Mouse (Mus musculus): ENCODE data around the gene Zfp706. TPM values are rescaled to one million over a fixed set of nuclear protein-coding genes. Genes with fewer than 3 reads are reported as not detected.

The Zfp706 gene
- polyA plus RNA-seq, 1 experiment from 2014 or later = 93.5 TPM

- Histone ChIP-seq H3K4me3 (ENCODE audit: inconsistent target) (no peak overlapping the region), H3K27ac (no peak overlapping the region), H3K36me3 (ENCODE audit: inconsistent target) (no peaks in the 10 kb centered on the region), H3K79me2 (ENCODE audit: inconsistent target) (no peaks in the 10 kb centered on the region)
- 65% methylated on average over 5 of the region's 5 CpGs for WGBS (ENCODE audit: missing documents)
Observed at GRCm38 (mm10) chr15:36979159-36979487, 28.4 kb downstream of the Zfp706 start.

- Histone ChIP-seq H3K27ac (no peak overlapping the region), H3K36me3 (ENCODE audit: inconsistent target) (no peaks in the 10 kb centered on the region), H3K79me2 (ENCODE audit: inconsistent target) (no peaks in the 10 kb centered on the region), H3K4me3 (ENCODE audit: inconsistent target) (no peak overlapping the region)
- WGBS (ENCODE audit: missing documents) = 94% methylated on average over 8 of the region's 8 CpGs
Observed at GRCm38 (mm10) chr15:36977823-36978222, 29.8 kb downstream of the Zfp706 start.

- no peaks in the 10 kb centered on the region for H3K36me3 ChIP-seq (ENCODE audit: inconsistent target)
- H3K27ac ChIP-seq = no peak overlapping the region
- no peak overlapping the region for H3K4me3 ChIP-seq (ENCODE audit: inconsistent target)
- WGBS (ENCODE audit: missing documents) = 85% methylated on average over 5 of the region's 5 CpGs
- H3K79me2 ChIP-seq (ENCODE audit: inconsistent target) = no peaks in the 10 kb centered on the region
Observed at GRCm38 (mm10) chr15:36975690-36976089, 31.9 kb downstream of the Zfp706 start.

- H3K36me3 ChIP-seq (ENCODE audit: inconsistent target) = no peaks in the 10 kb centered on the region
- WGBS (ENCODE audit: missing documents) = 91% methylated on average over 2 of the region's 2 CpGs
- no peak overlapping the region for H3K27ac ChIP-seq
- H3K79me2 ChIP-seq (ENCODE audit: inconsistent target) = no peaks in the 10 kb centered on the region
- no peak overlapping the region for H3K4me3 ChIP-seq (ENCODE audit: inconsistent target)
Observed at GRCm38 (mm10) chr15:36975256-36975620, 32.3 kb downstream of the Zfp706 start.

- Histone ChIP-seq H3K36me3 (ENCODE audit: inconsistent target) (no peaks in the 10 kb centered on the region), H3K79me2 (ENCODE audit: inconsistent target) (no peaks in the 10 kb centered on the region), H3K4me3 (ENCODE audit: inconsistent target) (no peak overlapping the region), H3K27ac (no peak overlapping the region)
- WGBS (ENCODE audit: missing documents) = 55% methylated on average over 6 of the region's 6 CpGs
Observed at GRCm38 (mm10) chr15:36974614-36975255, 32.8 kb downstream of the Zfp706 start.

- WGBS (ENCODE audit: missing documents) = 91% methylated on average over 7 of the region's 7 CpGs
- Histone ChIP-seq H3K79me2 (ENCODE audit: inconsistent target) (no peaks in the 10 kb centered on the region), H3K27ac (no peak overlapping the region), H3K4me3 (ENCODE audit: inconsistent target) (no peak overlapping the region), H3K36me3 (ENCODE audit: inconsistent target) (no peaks in the 10 kb centered on the region)
Observed at GRCm38 (mm10) chr15:36973714-36974113, 33.9 kb downstream of the Zfp706 start.

GRCm38 (mm10) chr15:36973290-36973689, 34.3 kb downstream of the Zfp706 start:
- Histone ChIP-seq H3K79me2 (ENCODE audit: inconsistent target) (no peaks in the 10 kb centered on the region), H3K36me3 (ENCODE audit: inconsistent target) (no peaks in the 10 kb centered on the region), H3K4me3 (ENCODE audit: inconsistent target) (no peak overlapping the region), H3K27ac (no peak overlapping the region)
- WGBS (ENCODE audit: missing documents) = 91% methylated on average over 6 of the region's 6 CpGs

GRCm38 (mm10) chr15:36969794-36970193, 37.8 kb downstream of the Zfp706 start:
- no peak overlapping the region for H3K4me3 ChIP-seq (ENCODE audit: inconsistent target)
- no peak overlapping the region for H3K27ac ChIP-seq
- 96% methylated on average over 5 of the region's 5 CpGs for WGBS (ENCODE audit: missing documents)
- H3K36me3 ChIP-seq (ENCODE audit: inconsistent target) = no peaks in the 10 kb centered on the region
- H3K79me2 ChIP-seq (ENCODE audit: inconsistent target) = no peaks in the 10 kb centered on the region

- no peaks in the 10 kb centered on the region for H3K79me2 ChIP-seq (ENCODE audit: inconsistent target)
- H3K27ac ChIP-seq = no peak overlapping the region
- H3K4me3 ChIP-seq (ENCODE audit: inconsistent target) = no peak overlapping the region
- no peaks in the 10 kb centered on the region for H3K36me3 ChIP-seq (ENCODE audit: inconsistent target)
- WGBS (ENCODE audit: missing documents) = 71% methylated on average over 1 of the region's 1 CpGs
Observed at GRCm38 (mm10) chr15:36968295-36968694, 39.3 kb downstream of the Zfp706 start.

GRCm38 (mm10) chr15:36967381-36968211, 40.0 kb downstream of the Zfp706 start:
- Histone ChIP-seq H3K36me3 (ENCODE audit: inconsistent target) (no peaks in the 10 kb centered on the region), H3K4me3 (ENCODE audit: inconsistent target) (no peak overlapping the region), H3K79me2 (ENCODE audit: inconsistent target) (no peaks in the 10 kb centered on the region), H3K27ac (peak overlapping the region; percentile 39)
- 47% methylated on average over 24 of the region's 24 CpGs for WGBS (ENCODE audit: missing documents)

- Histone ChIP-seq H3K36me3 (ENCODE audit: inconsistent target) (no peaks in the 10 kb centered on the region), H3K27ac (peak overlapping the region; percentile 39), H3K79me2 (ENCODE audit: inconsistent target) (no peaks in the 10 kb centered on the region), H3K4me3 (ENCODE audit: inconsistent target) (no peak overlapping the region)
- 19% methylated on average over 7 of the region's 7 CpGs for WGBS (ENCODE audit: missing documents)
Observed at GRCm38 (mm10) chr15:36966940-36967339, 40.6 kb downstream of the Zfp706 start.

GRCm38 (mm10) chr15:36966466-36966865, 41.1 kb downstream of the Zfp706 start:
- H3K4me3 ChIP-seq (ENCODE audit: inconsistent target) = no peak overlapping the region
- peak overlapping the region; percentile 39 for H3K27ac ChIP-seq
- H3K79me2 ChIP-seq (ENCODE audit: inconsistent target) = no peaks in the 10 kb centered on the region
- H3K36me3 ChIP-seq (ENCODE audit: inconsistent target) = no peaks in the 10 kb centered on the region
- 97% methylated on average over 2 of the region's 2 CpGs for WGBS (ENCODE audit: missing documents)

- Histone ChIP-seq H3K27ac (no peak overlapping the region), H3K79me2 (ENCODE audit: inconsistent target) (no peaks in the 10 kb centered on the region), H3K4me3 (ENCODE audit: inconsistent target) (no peak overlapping the region), H3K36me3 (ENCODE audit: inconsistent target) (no peaks in the 10 kb centered on the region)
- 62% methylated on average over 4 of the region's 4 CpGs for WGBS (ENCODE audit: missing documents)
Observed at GRCm38 (mm10) chr15:36965743-36966142, 41.8 kb downstream of the Zfp706 start.

- H3K27ac ChIP-seq = no peak overlapping the region
- no peaks in the 10 kb centered on the region for H3K36me3 ChIP-seq (ENCODE audit: inconsistent target)
- no peaks in the 10 kb centered on the region for H3K79me2 ChIP-seq (ENCODE audit: inconsistent target)
- H3K4me3 ChIP-seq (ENCODE audit: inconsistent target) = no peak overlapping the region
- 86% methylated on average over 6 of the region's 6 CpGs for WGBS (ENCODE audit: missing documents)
Observed at GRCm38 (mm10) chr15:36962931-36963330, 44.6 kb downstream of the Zfp706 start.

GRCm38 (mm10) chr15:36960876-36961237, 46.7 kb downstream of the Zfp706 start:
- WGBS (ENCODE audit: missing documents) = 93% methylated on average over 4 of the region's 4 CpGs
- H3K79me2 ChIP-seq (ENCODE audit: inconsistent target) = no peaks in the 10 kb centered on the region
- no peak overlapping the region for H3K27ac ChIP-seq
- no peaks in the 10 kb centered on the region for H3K36me3 ChIP-seq (ENCODE audit: inconsistent target)
- no peak overlapping the region for H3K4me3 ChIP-seq (ENCODE audit: inconsistent target)
